Comparison of ENCODE assay signal across 8 mouse cellular contexts in the genomic region with DNA sequence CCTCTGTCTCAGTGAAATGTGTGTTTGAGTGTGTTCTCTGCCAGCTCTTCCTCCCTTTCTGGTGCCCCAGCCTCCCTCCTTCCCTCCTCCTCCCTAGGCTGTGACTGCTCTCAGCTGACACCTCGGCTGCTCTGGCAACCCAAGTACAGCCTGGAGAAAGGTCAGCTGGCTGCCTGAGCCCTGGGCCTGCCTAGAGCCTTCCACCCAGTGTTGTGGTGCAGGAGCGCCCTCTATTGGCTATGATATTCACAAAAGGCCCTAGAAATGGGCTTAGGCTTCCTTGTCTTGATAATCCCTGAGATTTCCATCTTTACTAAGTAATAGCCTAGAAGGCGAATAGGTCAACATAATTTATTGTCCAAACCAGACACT.
A peak's percentile ranks its signal among the peaks of the same experiment; 100 is the strongest.
DNase-seq lines count a peak whose midpoint lies in the region; ATAC-seq lines count a peak whose summit lies in the region.

No protein-coding gene starts in this region.

- no peaks in the 10 kb centered on the region for H3K9me3 ChIP-seq in hindbrain, embryonic 12.5 days (replicated peaks)
- H3K9me3 ChIP-seq in lung, embryonic 15.5 days: no peaks in the 10 kb centered on the region

- WGBS in hindbrain, embryonic 12.5 days: 8% methylated on average over 3 of the region's 3 CpGs
- WGBS in lung, embryonic 15.5 days: 1% methylated on average over 3 of the region's 3 CpGs

- H3K4me3 ChIP-seq in hindbrain, embryonic 12.5 days: no peak overlapping the region
- no peak overlapping the region for H3K4me3 ChIP-seq in lung, embryonic 15.5 days

- DNase-seq in adrenal gland, adult 2 months: peak; percentile 87
- DNase-seq in cerebellum, postnatal 36 days: peak; percentile 85 to 86
- DNase-seq in frontal cortex, postnatal 36 days (ENCODE audit: low spot score in 2 of 2): peak; percentile 66 to 80
- DNase-seq in layer of hippocampus, adult 9-11 months: peak; percentile 73
- peak; percentile 49 for DNase-seq in retina, adult 2 months (ENCODE audit: low read depth, low spot score)

- no peaks in the 10 kb centered on the region for H3K36me3 ChIP-seq in hindbrain, embryonic 12.5 days
- no peaks in the 10 kb centered on the region for H3K36me3 ChIP-seq in lung, embryonic 15.5 days

- H3K27me3 ChIP-seq in hindbrain, embryonic 12.5 days: no peaks in the 10 kb centered on the region
- no peaks in the 10 kb centered on the region for H3K27me3 ChIP-seq in lung, embryonic 15.5 days

- H3K9ac ChIP-seq in hindbrain, embryonic 12.5 days: no peak overlapping the region
- no peak overlapping the region for H3K9ac ChIP-seq in lung, embryonic 15.5 days

- H3K4me1 ChIP-seq in hindbrain, embryonic 12.5 days: peaks cover 6% of the 10 kb centered on the region; the same call in 1 of the 2 replicates
- peaks cover 4% of the 10 kb centered on the region for H3K4me1 ChIP-seq in lung, embryonic 15.5 days

- no peak overlapping the region for H3K27ac ChIP-seq in hindbrain, embryonic 12.5 days
- no peak overlapping the region for H3K27ac ChIP-seq in lung, embryonic 15.5 days

- no peak overlapping the region for H3K4me2 ChIP-seq in hindbrain, embryonic 12.5 days (replicated peaks)
- H3K4me2 ChIP-seq in lung, embryonic 15.5 days: no peak overlapping the region

- ATAC-seq in hindbrain, embryonic 12.5 days (ENCODE audit: low FRiP score): peak; percentile 99
- peak; percentile 98 for ATAC-seq in lung, embryonic 15.5 days (ENCODE audit: borderline replicate concordance, extremely low read depth, low FRiP score, low TSS enrichment)
- no peak for ATAC-seq in activated CD4-positive, CD25-positive, alpha-beta regulatory T cell, adult 4 months
